Mouse (Mus musculus) hindbrain, postnatal 0 days (tissue): ENCODE measurements at regions not wholly inside any gene's neighbourhood (a gene's known extent, or its start where the extent isn't known, plus 50 kb on each side); places are given as distances from the start of the nearest gene placed in this dataset.

Source experiments
- ATAC-seq: fragments of 200-750 bp; cut with Nextera tagmentation; 2 replicates; pipeline ENCODE4 v1.8.0; 2017; ENCODE audit warnings: mild to moderate bottlenecking, moderate TSS enrichment, moderate library complexity
- DNase-seq: peaks from one replicate; pipeline ENCODE4 v3.0.0-alpha.2; 2015; ENCODE audit warnings: low spot score
- H3K27ac ChIP-seq: fragments of 300-500 bp; sonication (generic); 2 replicates; pipeline ENCODE4 v1.5.1; 2014; ENCODE audit warnings: mild to moderate bottlenecking
- H3K27me3 ChIP-seq: fragments of 300-500 bp; sonication (generic); 2 replicates; pipeline ENCODE4 v1.6.1; 2014; ENCODE audit warnings: low read length, mixed read lengths; ENCODE audit not compliant: insufficient read depth
- H3K36me3 ChIP-seq: fragments of 300-500 bp; sonication (generic); 2 replicates; pipeline ENCODE4 v1.6.1; 2014; ENCODE audit warnings: low read length, mixed read lengths; ENCODE audit not compliant: insufficient read depth
- H3K4me1 ChIP-seq: fragments of 300-500 bp; sonication (generic); 2 replicates; pipeline ENCODE4 v1.6.1; 2014; ENCODE audit warnings: antibody characterized with exemption, low read length, mixed read lengths; ENCODE audit not compliant: insufficient read depth
- H3K4me2 ChIP-seq: fragments of 300-500 bp; sonication (generic); 2 replicates; pipeline ENCODE4 v1.6.1; 2014; ENCODE audit warnings: low read depth, mild to moderate bottlenecking, low read length, moderate library complexity, mixed read lengths
- H3K4me3 ChIP-seq: fragments of 300-500 bp; sonication (generic); 2 replicates; pipeline ENCODE4 v1.5.1; 2014; ENCODE audit warnings: low read length
- H3K9ac ChIP-seq: fragments of 300-500 bp; sonication (generic); replicated peaks from 2 replicates; pipeline ENCODE4 v1.6.1; 2014; ENCODE audit warnings: mild to moderate bottlenecking, low read length, moderate library complexity, mixed read lengths
- H3K9me3 ChIP-seq: fragments of 300-500 bp; sonication (generic); 2 replicates; pipeline ENCODE4 v1.6.1; 2016; ENCODE audit warnings: low read length, mixed read lengths
- CTCF ChIP-seq: IDR thresholded peaks from 2 replicates; pipeline ENCODE4 v1.5.1; 2016; ENCODE audit warnings: antibody characterized with exemption, control low read depth, low read depth
- WGBS: fragments of 180-500 bp; shearing (Covaris S2); extraction: QIAGEN DNeasy Blood & Tissue Kit; methylation state at CpG from one replicate; pipeline ENCODE4 v1.1.7; 2014; 5-methylcytosine and 5-hydroxymethylcytosine counted together

DNA sequence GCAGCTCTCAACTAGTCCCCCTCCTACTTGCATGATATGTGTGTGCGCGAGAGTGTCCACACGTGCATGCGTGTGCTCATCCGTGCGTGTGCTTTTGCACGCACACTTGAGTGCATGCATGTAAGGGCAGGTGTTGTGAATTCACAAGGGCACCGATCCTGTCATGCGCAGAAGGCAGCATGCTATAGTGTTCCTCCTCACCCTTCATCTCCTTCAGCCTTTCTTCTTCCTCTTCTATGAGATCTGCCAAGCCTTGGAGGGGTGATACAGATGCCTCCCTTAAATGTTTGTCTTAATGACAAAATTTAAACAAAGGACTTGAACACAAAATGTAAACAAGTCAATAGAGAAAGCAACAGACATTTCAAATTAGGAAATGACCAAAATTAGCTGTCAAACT is 591.8 kb downstream of the Kcnj2 start:
- Histone ChIP-seq H3K9ac (no peak overlapping the region), H3K9me3 (no peaks in the 10 kb centered on the region), H3K4me2 (no peak overlapping the region), H3K4me1 (no peaks in the 10 kb centered on the region; the same call in 1 of the 2 replicates), H3K36me3 (no peaks in the 10 kb centered on the region), H3K27me3 (no peaks in the 10 kb centered on the region), H3K27ac (no peak overlapping the region), H3K4me3 (no peak overlapping the region)
- DNase-seq (no peak), ATAC-seq (no peak)
- WGBS = 87% methylated on average over 9 of the region's 9 CpGs
- TF ChIP-seq CTCF = no peak

DNA sequence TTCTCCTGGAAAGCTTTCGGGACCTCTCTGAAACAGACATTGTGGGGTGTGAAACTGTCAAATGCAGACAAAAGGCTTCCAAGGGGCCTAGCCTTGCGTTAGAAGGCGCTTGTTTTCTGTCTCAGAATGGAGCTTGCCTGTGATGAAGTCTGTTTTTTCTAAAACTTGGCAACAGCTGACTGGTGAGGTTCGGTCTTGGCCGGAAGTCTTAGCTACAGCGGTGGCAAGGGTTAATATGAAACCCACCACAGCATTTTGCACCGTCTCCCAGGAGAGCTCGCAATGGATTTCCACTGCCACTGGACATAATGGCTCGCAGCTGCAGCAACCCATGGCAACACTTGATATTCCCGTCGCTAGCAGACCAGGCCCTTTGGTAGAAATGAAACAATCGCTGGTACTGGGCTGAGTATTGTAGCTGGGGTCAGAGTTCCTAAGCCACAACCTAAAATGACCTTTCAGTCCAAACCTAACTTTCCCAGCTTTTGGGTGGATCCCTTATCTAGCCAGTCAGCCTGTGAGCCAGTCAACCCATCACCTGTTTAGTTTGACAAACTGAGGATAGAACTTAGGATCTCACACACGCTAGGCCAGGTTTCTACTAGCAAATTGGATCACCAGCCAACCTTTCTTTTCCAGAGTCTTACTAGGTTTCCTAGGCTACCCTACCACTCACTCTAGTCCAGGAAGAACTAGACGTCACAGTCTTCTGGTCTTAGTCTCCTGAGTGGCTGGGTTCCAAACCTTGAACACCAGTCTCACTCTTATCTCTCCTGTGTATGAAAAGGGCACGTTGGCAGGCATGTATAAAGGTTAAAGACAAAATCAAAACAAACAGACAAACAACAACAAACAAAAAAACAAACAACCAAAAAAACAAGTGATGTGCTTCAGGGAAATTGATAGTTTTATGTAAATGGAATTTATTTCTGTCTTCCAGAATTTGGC is 592.7 kb downstream of the Kcnj2 start:
- H3K4me3 ChIP-seq = no peak overlapping the region
- H3K9me3 ChIP-seq = no peaks in the 10 kb centered on the region
- H3K4me2 ChIP-seq = no peak overlapping the region
- ATAC-seq (0 out of 2 replicates have a peak, but pooled peaks have one; percentile 27), DNase-seq (peak; percentile 60)
- no peaks in the 10 kb centered on the region for H3K27me3 ChIP-seq
- H3K4me1 ChIP-seq = no peaks in the 10 kb centered on the region; the same call in 1 of the 2 replicates
- TF ChIP-seq CTCF = no peak
- no peak overlapping the region for H3K27ac ChIP-seq
- no peaks in the 10 kb centered on the region for H3K36me3 ChIP-seq
- no peak overlapping the region for H3K9ac ChIP-seq
- 25% methylated on average over 15 of the region's 15 CpGs for WGBS

DNA sequence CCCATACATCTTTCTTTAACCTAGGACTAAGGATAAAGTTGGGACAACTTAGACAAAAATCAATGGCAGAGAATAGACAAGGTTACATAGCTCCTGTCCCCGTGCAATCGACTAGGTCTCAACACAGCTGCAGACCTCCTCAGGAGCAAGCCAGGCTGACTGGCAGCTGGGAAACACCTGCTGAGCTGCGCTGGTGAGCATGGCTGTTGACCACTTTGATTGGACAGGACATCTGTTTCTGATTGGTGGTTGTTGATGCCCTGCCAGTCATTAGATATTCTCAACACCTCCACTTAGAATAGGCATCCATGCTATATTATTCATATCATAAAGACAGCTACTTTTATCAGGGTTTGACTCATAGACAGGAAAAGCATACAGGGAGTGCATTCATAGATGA is 597.3 kb downstream of the Kcnj2 start:
- Histone ChIP-seq H3K9me3 (no peaks in the 10 kb centered on the region), H3K9ac (no peak overlapping the region), H3K4me3 (no peak overlapping the region), H3K27me3 (no peaks in the 10 kb centered on the region), H3K27ac (no peak overlapping the region), H3K4me2 (no peak overlapping the region), H3K36me3 (no peaks in the 10 kb centered on the region), H3K4me1 (no peaks in the 10 kb centered on the region; the same call in 1 of the 2 replicates)
- TF ChIP-seq CTCF = no peak
- 79% methylated on average over 3 of the region's 3 CpGs for WGBS
- ATAC-seq (no peak), DNase-seq (no peak)

DNA sequence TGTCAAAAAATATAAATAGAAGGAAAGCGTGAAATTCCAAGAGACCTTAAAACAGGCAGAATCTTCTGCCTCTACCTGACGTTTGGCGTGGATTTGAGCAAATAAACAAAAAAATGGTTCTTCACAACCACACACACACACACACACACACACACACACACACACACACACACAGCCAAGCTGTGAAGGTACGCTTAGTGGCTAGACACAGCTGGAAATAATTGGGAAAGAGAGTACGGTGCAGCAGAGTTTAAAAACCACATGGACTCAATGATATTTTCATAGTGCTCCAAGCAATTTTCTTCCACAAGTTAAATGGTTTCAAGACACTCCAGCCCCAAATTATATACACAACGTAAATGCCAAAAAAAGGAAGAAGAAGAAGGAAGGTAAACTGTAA is 600.4 kb downstream of the Kcnj2 start:
- WGBS = 87% methylated on average over 6 of the region's 6 CpGs
- DNase-seq = no peak
- TF ChIP-seq CTCF = no peak

DNA sequence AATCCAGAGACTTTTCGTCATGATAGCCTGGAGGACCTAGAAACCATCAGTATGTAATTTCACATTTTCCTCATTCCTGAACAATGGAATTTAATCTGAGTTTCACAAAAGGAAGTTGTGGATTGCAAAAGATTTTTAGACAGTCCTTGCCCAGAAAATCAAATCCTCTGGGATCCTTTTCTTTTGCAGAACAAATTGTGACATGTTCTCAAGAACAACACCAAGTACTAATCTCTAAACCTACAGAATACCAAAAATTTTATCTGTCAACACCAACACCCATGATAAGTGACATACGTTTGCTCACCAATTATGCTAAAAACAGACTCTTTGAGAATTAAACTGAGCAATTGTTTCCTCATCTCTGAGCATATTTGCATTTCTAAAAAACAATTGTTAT is 605.9 kb downstream of the Kcnj2 start:
- H3K27me3 ChIP-seq = no peaks in the 10 kb centered on the region
- ATAC-seq (no peak), DNase-seq (no peak)
- no peaks in the 10 kb centered on the region for H3K9me3 ChIP-seq
- no peak overlapping the region for H3K27ac ChIP-seq
- H3K36me3 ChIP-seq = no peaks in the 10 kb centered on the region
- 81% methylated on average over 2 of the region's 2 CpGs for WGBS
- no peak for TF ChIP-seq CTCF
- H3K4me2 ChIP-seq = no peak overlapping the region
- H3K4me3 ChIP-seq = no peak overlapping the region
- H3K4me1 ChIP-seq = no peaks in the 10 kb centered on the region
- H3K9ac ChIP-seq = no peak overlapping the region

More for the DNA sequence above, 600.4 kb downstream of the Kcnj2 start:
- Histone ChIP-seq H3K9me3 (no peaks in the 10 kb centered on the region), H3K27me3 (no peaks in the 10 kb centered on the region), H3K36me3 (no peaks in the 10 kb centered on the region), H3K4me1 (no peaks in the 10 kb centered on the region), H3K4me3 (no peak overlapping the region), H3K4me2 (no peak overlapping the region), H3K9ac (no peak overlapping the region), H3K27ac (no peak overlapping the region)
- no peak for ATAC-seq

DNA sequence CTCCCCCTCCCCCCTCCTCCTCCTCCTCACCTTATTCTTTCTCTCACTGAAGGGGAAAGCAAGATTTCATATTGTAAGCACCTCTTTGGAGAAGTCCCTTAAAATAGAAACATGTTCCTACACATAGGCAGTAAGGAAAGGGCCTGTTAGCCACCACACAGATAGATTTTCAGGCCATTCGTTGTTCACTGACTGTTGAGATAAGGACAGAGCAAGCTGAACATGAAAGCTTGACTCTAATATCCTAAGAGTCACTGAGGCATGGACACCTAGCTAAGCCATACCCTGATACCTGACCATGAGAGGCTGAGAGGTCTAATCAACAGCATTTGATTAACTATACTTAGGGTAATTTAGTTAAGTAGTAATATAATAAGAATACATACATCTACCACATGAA is 609.7 kb downstream of the Kcnj2 start:
- Histone ChIP-seq H3K27ac (no peak overlapping the region), H3K4me3 (no peak overlapping the region), H3K4me2 (no peak overlapping the region), H3K4me1 (no peaks in the 10 kb centered on the region), H3K36me3 (no peaks in the 10 kb centered on the region), H3K9ac (no peak overlapping the region), H3K9me3 (no peaks in the 10 kb centered on the region), H3K27me3 (no peaks in the 10 kb centered on the region)
- no peak for TF ChIP-seq CTCF
- 90% methylated on average over 1 of the region's 1 CpGs for WGBS
- DNase-seq = no peak
- no peak for ATAC-seq

DNA sequence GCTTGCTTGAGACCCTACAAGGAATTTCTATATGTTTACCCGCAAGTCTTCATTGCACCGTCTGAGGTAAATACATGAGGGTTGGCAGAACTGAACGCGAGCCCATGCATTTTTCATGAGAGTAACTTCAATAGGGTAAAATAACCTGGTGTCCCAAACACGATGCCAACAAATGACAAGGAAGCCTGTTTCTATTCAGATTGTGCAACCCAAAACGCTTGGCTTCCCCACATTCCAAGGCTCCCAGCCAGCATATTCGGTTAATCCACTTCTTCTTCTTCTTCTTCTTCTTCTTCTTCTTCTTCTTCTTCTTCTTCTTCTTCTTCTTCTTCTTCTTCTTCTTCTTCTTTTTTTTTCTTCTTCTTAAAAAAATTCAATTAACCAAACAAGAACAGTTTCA is 616.4 kb downstream of the Kcnj2 start:
- Histone ChIP-seq H3K4me2 (no peak overlapping the region), H3K36me3 (no peaks in the 10 kb centered on the region), H3K27me3 (no peaks in the 10 kb centered on the region), H3K9me3 (no peaks in the 10 kb centered on the region), H3K27ac (no peak overlapping the region), H3K4me3 (no peak overlapping the region), H3K9ac (no peak overlapping the region), H3K4me1 (no peaks in the 10 kb centered on the region)
- WGBS = 70% methylated on average over 7 of the region's 7 CpGs
- ATAC-seq (no peak), DNase-seq (no peak)
- TF ChIP-seq CTCF = no peak
